Mouse (Mus musculus) forebrain, embryonic 16.5 days (tissue): ENCODE results near the gene Aifm2. TPM values are rescaled to one million over a fixed set of nuclear protein-coding genes. Genes with fewer than 3 reads are reported as not detected.

Source experiments
- ATAC-seq: fragments of 200-750 bp; cut with Nextera tagmentation; 2 replicates; pipeline ENCODE4 v1.8.0; 2017; ENCODE audit warnings: mild to moderate bottlenecking, moderate library complexity
- H3K27ac ChIP-seq: fragments of 300-500 bp; sonication (generic); 2 replicates; pipeline ENCODE4 v1.5.1; 2014; ENCODE audit warnings: low read length, control low read depth
- H3K27me3 ChIP-seq: fragments of 300-500 bp; sonication (generic); replicated peaks from 2 replicates; pipeline ENCODE4 v1.6.1; 2014; ENCODE audit warnings: low read length; ENCODE audit not compliant: control insufficient read depth, insufficient read depth
- H3K36me3 ChIP-seq: fragments of 300-500 bp; sonication (generic); 2 replicates; pipeline ENCODE4 v1.6.1; 2014; ENCODE audit not compliant: control insufficient read depth, insufficient read depth
- H3K4me1 ChIP-seq: fragments of 300-500 bp; sonication (generic); replicated peaks from 2 replicates; pipeline ENCODE4 v1.6.1; 2014; ENCODE audit warnings: low read length; ENCODE audit not compliant: control insufficient read depth, insufficient read depth
- H3K4me2 ChIP-seq: fragments of 300-500 bp; sonication (generic); 2 replicates; pipeline ENCODE4 v1.6.1; 2014; ENCODE audit warnings: mild to moderate bottlenecking, low read length, control low read depth
- H3K4me3 ChIP-seq: fragments of 300-500 bp; sonication (generic); replicated peaks from 2 replicates; pipeline ENCODE4 v1.5.1; 2014; ENCODE audit warnings: mild to moderate bottlenecking, low read length, control low read depth
- H3K9ac ChIP-seq: fragments of 300-500 bp; sonication (generic); replicated peaks from 2 replicates; pipeline ENCODE4 v1.6.1; 2014; ENCODE audit warnings: low read depth, low read length, control low read depth
- H3K9me3 ChIP-seq: fragments of 300-500 bp; sonication (generic); 2 replicates; pipeline ENCODE4 v1.6.1; 2016; ENCODE audit warnings: low read length; ENCODE audit not compliant: control insufficient read depth
- WGBS: fragments of 180-500 bp; shearing (Covaris S2); extraction: QIAGEN DNeasy Blood & Tissue Kit; methylation state at CpG from one replicate; pipeline ENCODE4 v1.1.7; 2014; 5-methylcytosine and 5-hydroxymethylcytosine counted together
- polyA plus RNA-seq: library from polyadenylated mRNA; unstranded; fragments of >200 nt; fragmentation: Nextera tagmentation; extraction: Ambion mirVana; gene quantifications from 2 replicates; pipeline ENCODE4 v1.2.1, GENCODE M21; 2015

Gene Aifm2
- polyA plus RNA-seq, 1 experiment from 2014 or later = 7.6 TPM

DNA sequence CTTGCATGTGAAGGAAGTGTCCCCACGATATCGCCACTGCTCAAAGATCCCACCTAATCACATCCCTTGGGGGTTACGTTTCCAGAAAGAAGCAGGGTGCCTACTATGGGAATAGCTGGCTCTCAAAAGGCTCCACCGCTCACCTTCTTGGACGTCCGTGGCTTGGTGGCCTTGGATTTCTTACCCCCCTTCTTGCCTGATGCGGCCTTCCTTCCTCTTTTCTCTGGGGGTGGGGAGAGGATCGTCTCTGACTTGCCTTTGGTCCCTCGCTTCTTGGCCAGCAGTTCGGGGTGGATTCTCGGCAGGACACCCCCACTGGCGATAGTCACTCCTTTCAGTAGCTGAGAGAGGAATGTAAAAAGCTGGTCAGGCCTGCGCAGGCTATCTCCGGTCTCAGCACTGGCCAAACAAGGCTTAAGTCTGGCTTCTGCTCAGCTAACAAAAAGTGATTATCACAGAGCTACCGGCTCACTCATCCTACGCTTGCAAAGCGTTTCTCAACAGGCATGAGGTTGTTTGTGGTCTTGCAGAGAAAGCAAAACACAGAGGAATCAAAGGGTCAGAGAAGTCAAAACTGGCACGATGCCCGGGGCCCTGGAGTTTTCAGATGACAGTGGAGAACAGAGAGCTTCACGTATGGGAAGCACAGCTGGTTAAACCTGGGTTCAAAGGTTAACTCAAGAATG is 36.6 kb downstream of the Aifm2 start:
- H3K9ac ChIP-seq = no peak overlapping the region
- H3K27ac ChIP-seq = no peak overlapping the region
- no peaks in the 10 kb centered on the region for H3K9me3 ChIP-seq
- peaks cover 46% of the 10 kb centered on the region for H3K36me3 ChIP-seq
- no peaks in the 10 kb centered on the region for H3K4me1 ChIP-seq
- no peaks in the 10 kb centered on the region for H3K27me3 ChIP-seq
- no peak for ATAC-seq
- H3K4me3 ChIP-seq = no peak overlapping the region
- no peak overlapping the region for H3K4me2 ChIP-seq
- 89% methylated on average over 20 of the region's 20 CpGs for WGBS

DNA sequence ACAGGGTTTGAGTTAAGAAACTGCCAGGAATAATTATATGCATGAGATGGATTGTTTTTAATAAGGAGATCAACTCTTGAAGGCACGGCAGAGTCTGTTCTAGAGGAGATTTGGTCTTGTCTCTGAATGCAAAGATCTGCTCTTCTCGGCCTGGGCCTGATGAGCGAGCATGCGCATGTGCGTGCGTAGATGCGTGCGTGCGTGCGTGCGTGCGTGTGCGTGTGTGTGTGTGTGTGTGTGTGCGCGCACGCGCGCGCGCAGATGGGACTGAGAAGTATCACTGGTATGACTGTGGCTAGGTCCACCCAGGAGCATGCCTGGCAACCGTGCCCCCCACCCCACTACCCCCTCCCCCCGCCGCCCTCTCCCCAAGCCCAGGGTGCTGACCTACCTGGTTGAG is 38.0 kb downstream of the Aifm2 start:
- WGBS = 95% methylated on average over 23 of the region's 23 CpGs
- Histone ChIP-seq H3K4me3 (no peak overlapping the region), H3K9me3 (no peaks in the 10 kb centered on the region), H3K27ac (no peak overlapping the region), H3K4me1 (no peaks in the 10 kb centered on the region; the same call in 1 of the 2 replicates), H3K36me3 (peaks cover 35% of the 10 kb centered on the region), H3K4me2 (no peak overlapping the region), H3K27me3 (no peaks in the 10 kb centered on the region), H3K9ac (no peak overlapping the region)
- ATAC-seq = no peak

DNA sequence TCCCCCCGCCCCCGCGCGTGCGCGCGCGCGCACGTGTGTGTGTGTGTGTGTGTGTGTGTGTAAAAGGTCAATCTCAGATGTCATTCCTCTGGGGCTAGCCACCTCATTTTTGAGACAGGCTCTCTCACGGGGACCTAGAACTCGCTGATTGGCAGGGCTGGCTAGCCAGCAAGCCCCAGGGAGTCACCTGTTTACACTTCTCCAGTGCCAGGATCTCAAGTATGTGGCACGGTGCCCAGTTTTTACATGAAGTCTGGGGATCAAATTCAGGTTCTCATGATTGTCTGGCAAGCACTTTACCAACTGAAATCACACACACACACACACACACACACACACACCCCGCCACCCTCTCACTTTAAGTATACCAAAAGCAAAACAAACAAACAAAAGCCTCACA is 42.0 kb downstream of the Aifm2 start:
- Histone ChIP-seq H3K36me3 (peaks cover 15% of the 10 kb centered on the region), H3K4me1 (no peaks in the 10 kb centered on the region; the same call in 1 of the 2 replicates), H3K4me2 (no peak overlapping the region), H3K4me3 (no peak overlapping the region), H3K9ac (no peak overlapping the region), H3K27me3 (no peaks in the 10 kb centered on the region), H3K27ac (no peak overlapping the region), H3K9me3 (no peaks in the 10 kb centered on the region)
- 84% methylated on average over 14 of the region's 14 CpGs for WGBS
- ATAC-seq = no peak

DNA sequence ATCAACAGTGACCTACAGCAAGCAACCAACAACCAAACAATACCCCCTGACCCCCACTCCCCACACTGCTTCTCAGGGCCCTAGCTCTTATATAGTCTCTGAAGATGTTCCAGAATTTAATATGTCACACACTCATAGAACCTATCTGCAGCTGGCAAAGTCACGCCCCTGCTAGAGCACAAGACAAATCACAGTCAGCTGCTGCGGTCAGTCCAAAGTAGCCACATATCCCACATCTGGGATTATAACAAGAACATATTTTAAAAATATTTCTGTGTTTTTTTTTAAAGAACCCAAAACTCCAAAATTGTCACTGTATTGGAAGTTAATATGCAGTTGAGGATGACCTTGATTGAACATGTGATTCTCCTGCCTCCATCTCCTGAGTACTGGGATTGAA is 43.8 kb downstream of the Aifm2 start:
- Histone ChIP-seq H3K27me3 (no peaks in the 10 kb centered on the region), H3K4me2 (no peak overlapping the region), H3K9ac (no peak overlapping the region), H3K9me3 (no peaks in the 10 kb centered on the region), H3K4me1 (no peaks in the 10 kb centered on the region; the same call in 1 of the 2 replicates), H3K4me3 (no peak overlapping the region), H3K27ac (no peak overlapping the region), H3K36me3 (peaks cover 10% of the 10 kb centered on the region)
- no peak for ATAC-seq
- WGBS = 99% methylated on average over 2 of the region's 2 CpGs

DNA sequence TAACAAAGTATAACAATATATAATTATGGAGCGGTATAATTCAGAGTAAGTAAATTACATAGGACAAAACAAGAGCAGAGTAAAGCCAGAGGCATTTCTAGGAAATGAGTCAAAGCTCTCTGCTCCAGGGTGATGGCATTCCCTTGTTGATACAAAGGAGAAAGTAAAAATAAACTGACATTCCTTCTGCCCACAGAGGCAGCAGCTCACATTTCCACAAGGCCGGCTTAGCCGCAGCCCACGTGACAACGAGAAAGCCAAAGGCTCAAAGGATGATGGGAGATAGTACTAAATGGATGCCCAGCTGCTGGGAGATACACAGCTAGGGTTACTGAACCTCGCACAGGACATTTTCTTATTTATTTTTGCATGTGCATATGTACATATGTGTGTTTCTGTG is 44.8 kb downstream of the Aifm2 start:
- H3K4me2 ChIP-seq = no peak overlapping the region
- H3K9ac ChIP-seq = no peak overlapping the region
- H3K4me1 ChIP-seq = peaks cover 1% of the 10 kb centered on the region; the same call in 1 of the 2 replicates
- H3K9me3 ChIP-seq = no peaks in the 10 kb centered on the region
- ATAC-seq = no peak
- no peaks in the 10 kb centered on the region for H3K27me3 ChIP-seq
- H3K27ac ChIP-seq = no peak overlapping the region
- H3K4me3 ChIP-seq = no peak overlapping the region
- 81% methylated on average over 6 of the region's 6 CpGs for WGBS
- peaks cover 8% of the 10 kb centered on the region for H3K36me3 ChIP-seq

DNA sequence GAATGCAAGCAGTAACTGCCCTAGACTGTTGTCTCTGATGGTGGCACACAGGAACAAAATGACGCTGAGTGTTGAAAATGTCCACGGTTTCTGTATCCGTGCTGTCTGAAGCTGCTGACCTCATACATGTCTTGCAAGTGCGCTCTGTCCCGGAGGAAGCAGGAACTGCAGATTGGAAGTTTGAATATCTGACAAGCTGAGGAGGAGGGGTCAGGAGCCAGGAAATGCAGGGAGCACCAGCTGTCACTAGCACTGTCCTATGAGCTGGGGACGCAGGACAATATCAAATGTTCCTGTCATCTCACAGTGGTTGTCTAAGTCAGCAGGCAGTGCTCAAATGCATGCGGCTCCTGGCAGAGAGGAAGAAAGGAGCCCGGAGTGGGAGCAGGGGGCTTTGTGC is 49.6 kb downstream of the Aifm2 start:
- H3K27ac ChIP-seq = no peak overlapping the region
- no peak for ATAC-seq

DNA sequence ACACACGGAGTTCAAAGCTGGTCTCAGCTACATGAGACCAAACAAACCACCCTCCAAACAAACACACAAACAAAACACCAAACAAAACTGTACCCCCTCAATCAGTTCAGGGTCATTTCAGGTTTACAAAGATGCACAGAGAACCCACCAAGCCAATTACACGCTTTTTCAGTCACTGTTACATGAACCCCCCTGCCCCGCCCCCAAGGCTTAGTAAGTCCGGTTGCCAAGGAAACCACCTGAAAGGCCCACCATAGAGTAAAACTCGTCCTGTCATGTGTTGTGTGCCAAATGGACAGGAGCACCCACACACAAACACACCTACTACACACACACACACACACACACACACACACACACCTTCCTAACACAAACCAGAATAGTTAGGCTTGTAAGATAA is 50.5 kb downstream of the Aifm2 start:
- H3K4me1 ChIP-seq = peaks cover 13% of the 10 kb centered on the region
- H3K9ac ChIP-seq = no peak overlapping the region
- no peaks in the 10 kb centered on the region for H3K9me3 ChIP-seq
- 0 out of 2 replicates have a peak, but pooled peaks cover 3% of the 10 kb centered on the region for H3K36me3 ChIP-seq
- no peak overlapping the region for H3K27ac ChIP-seq
- H3K4me2 ChIP-seq = no peak overlapping the region
- WGBS = 13% methylated on average over 5 of the region's 5 CpGs
- ATAC-seq = no peak
- H3K27me3 ChIP-seq = no peaks in the 10 kb centered on the region
- H3K4me3 ChIP-seq = no peak overlapping the region

More for the DNA sequence above, 49.6 kb downstream of the Aifm2 start:
- H3K36me3 ChIP-seq = 0 out of 2 replicates have a peak, but pooled peaks cover 3% of the 10 kb centered on the region
- no peak overlapping the region for H3K9ac ChIP-seq
- no peaks in the 10 kb centered on the region for H3K27me3 ChIP-seq
- 80% methylated on average over 8 of the region's 8 CpGs for WGBS
- H3K9me3 ChIP-seq = no peaks in the 10 kb centered on the region
- H3K4me1 ChIP-seq = peaks cover 13% of the 10 kb centered on the region
- no peak overlapping the region for H3K4me3 ChIP-seq
- no peak overlapping the region for H3K4me2 ChIP-seq

DNA sequence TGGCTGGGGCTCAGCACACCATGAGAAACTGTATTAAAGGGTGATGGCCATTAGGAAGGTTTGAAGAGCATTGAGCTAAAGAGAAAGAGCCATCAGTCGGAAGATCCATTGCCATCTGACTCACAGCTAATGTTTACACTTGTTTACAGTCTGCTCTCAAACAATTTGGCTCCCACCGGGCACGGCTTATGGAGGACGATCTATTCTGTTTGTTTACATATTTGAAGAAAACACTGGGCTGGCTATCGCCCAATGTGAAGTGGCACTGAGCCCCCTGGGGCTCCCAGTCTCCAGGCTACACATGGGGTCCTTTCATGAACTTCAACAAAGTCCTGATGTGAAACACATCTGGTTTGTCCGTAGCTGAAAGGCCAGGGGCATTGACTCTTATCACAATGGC is 51.7 kb downstream of the Aifm2 start:
- 43% methylated on average over 6 of the region's 6 CpGs for WGBS
- H3K9ac ChIP-seq = no peak overlapping the region
- H3K9me3 ChIP-seq = no peaks in the 10 kb centered on the region
- H3K27me3 ChIP-seq = no peaks in the 10 kb centered on the region
- no peak for ATAC-seq
- H3K36me3 ChIP-seq = 0 out of 2 replicates have a peak, but pooled peaks cover 3% of the 10 kb centered on the region
- H3K27ac ChIP-seq = no peak overlapping the region
- H3K4me1 ChIP-seq = peaks cover 13% of the 10 kb centered on the region
- H3K4me3 ChIP-seq = no peak overlapping the region
- H3K4me2 ChIP-seq = no peak overlapping the region

DNA sequence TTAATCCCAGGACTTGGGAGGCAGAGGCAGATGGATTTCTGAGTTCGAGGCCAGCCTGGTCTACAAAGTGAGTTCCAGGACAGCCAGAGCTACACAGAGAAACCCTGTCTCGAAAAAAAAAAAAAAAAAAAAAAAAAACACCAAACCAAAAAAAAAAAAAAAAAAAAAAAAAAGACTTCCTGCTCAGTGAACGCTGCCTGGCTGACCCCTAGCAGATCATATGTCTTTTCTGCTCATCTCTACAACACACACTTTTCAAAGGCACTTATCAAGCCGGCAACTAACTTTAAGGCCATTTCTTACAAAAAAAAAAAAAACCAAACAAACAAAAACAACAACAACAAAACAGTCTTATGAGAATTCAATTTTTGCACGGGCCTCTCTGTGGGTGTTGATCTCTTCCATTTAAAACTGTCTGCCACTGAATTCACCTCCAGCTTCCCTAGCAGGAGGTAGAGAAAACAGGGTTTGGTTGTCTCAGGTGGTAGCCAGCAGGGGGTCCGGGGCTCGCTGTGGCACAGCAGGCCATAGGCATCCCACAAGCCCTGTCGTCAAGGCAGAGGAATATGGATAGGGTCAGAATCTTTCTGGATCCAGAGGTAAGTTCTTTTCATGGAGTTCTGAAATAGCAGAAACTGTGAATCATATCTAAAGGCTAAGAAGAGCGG is 66.5 kb downstream of the Aifm2 start:
- Histone ChIP-seq H3K9ac (no peak overlapping the region), H3K27me3 (no peaks in the 10 kb centered on the region), H3K27ac (no peak overlapping the region), H3K9me3 (no peaks in the 10 kb centered on the region), H3K36me3 (peaks cover 2% of the 10 kb centered on the region; the same call in 1 of the 2 replicates), H3K4me3 (peak overlapping the region; percentile 89), H3K4me1 (peaks cover 12% of the 10 kb centered on the region), H3K4me2 (peak overlapping the region; percentile 56)
- 26% methylated on average over 8 of the region's 9 CpGs for WGBS
- ATAC-seq = no peak
